Mouse (Mus musculus) heart, embryonic 10.5 days (tissue): ENCODE results near the gene Ldlrad3. TPM values are rescaled to one million over a fixed set of nuclear protein-coding genes. Genes with fewer than 3 reads are reported as not detected.
A peak's percentile ranks its signal among the peaks of the same experiment; 100 is the strongest.

ENCODE experiments used
- DNase-seq: peaks from one replicate; pipeline ENCODE4 v3.0.0-alpha.2; 2017; ENCODE audit warnings: low spot score
- H3K27ac ChIP-seq: fragments of 300-500 bp; sonication (generic); 2 replicates; pipeline ENCODE4 v1.5.1; 2016; ENCODE audit warnings: mild to moderate bottlenecking
- H3K27me3 ChIP-seq: fragments of 300-500 bp; sonication (generic); 2 replicates; pipeline ENCODE4 v1.6.1; 2016; ENCODE audit warnings: mild to moderate bottlenecking; ENCODE audit not compliant: poor library complexity, insufficient read depth, severe bottlenecking
- H3K36me3 ChIP-seq: fragments of 300-500 bp; sonication (generic); 2 replicates; pipeline ENCODE4 v1.6.1; 2016; ENCODE audit warnings: mild to moderate bottlenecking, moderate library complexity
- H3K4me1 ChIP-seq: fragments of 300-500 bp; sonication (generic); 2 replicates; pipeline ENCODE4 v1.6.1; 2016; ENCODE audit warnings: mild to moderate bottlenecking
- H3K4me3 ChIP-seq: fragments of 300-500 bp; sonication (generic); 2 replicates; pipeline ENCODE4 v1.5.1; 2016; ENCODE audit warnings: mild to moderate bottlenecking, moderate library complexity
- H3K9me3 ChIP-seq: fragments of 300-500 bp; sonication (generic); 2 replicates; pipeline ENCODE4 v1.6.1; 2016; ENCODE audit warnings: mild to moderate bottlenecking, moderate library complexity
- WGBS: fragments of 180-500 bp; shearing (Covaris S2); methylation state at CpG from one replicate; pipeline ENCODE4 v1.1.7; 2016; 5-methylcytosine and 5-hydroxymethylcytosine counted together
- polyA plus RNA-seq: library from polyadenylated mRNA; unstranded; fragments of >200 nt; fragmentation: Nextera tagmentation; extraction: Ambion mirVana; gene quantifications from 2 replicates; pipeline ENCODE4 v1.2.1, GENCODE M21; 2016

Ldlrad3 gene
- polyA plus RNA-seq, 1 experiment from 2014 or later: 27.5 TPM

GRCm38 (mm10) chr2:101978534-101979525 is 207.4 kb downstream of the Ldlrad3 start:
- H3K4me3 ChIP-seq: no peak overlapping the region
- no peaks in the 10 kb centered on the region for H3K27me3 ChIP-seq
- no peaks in the 10 kb centered on the region for H3K36me3 ChIP-seq
- no peak for DNase-seq
- H3K27ac ChIP-seq: peak overlapping the region; percentile 48; the same call in 1 of the 2 replicates
- H3K9me3 ChIP-seq: no peaks in the 10 kb centered on the region
- WGBS: 46% methylated on average over 21 of the region's 21 CpGs
- H3K4me1 ChIP-seq: peaks cover 49% of the 10 kb centered on the region

- DNase-seq: no peak
- Histone ChIP-seq H3K36me3 (no peaks in the 10 kb centered on the region), H3K27me3 (no peaks in the 10 kb centered on the region), H3K9me3 (no peaks in the 10 kb centered on the region), H3K4me1 (peaks cover 32% of the 10 kb centered on the region), H3K4me3 (no peak overlapping the region), H3K27ac (no peak overlapping the region)
- 77% methylated on average over 7 of the region's 7 CpGs for WGBS
Measured at GRCm38 (mm10) chr2:101976399-101977064, 209.7 kb downstream of the Ldlrad3 start.

GRCm38 (mm10) chr2:101973810-101974209 is 212.4 kb downstream of the Ldlrad3 start:
- WGBS: 86% methylated on average over 3 of the region's 3 CpGs

GRCm38 (mm10) chr2:101967601-101968000 is 218.6 kb downstream of the Ldlrad3 start:
- H3K27ac ChIP-seq: peak overlapping the region; percentile 59; the same call in 1 of the 2 replicates
- no peaks in the 10 kb centered on the region for H3K27me3 ChIP-seq
- no peak for DNase-seq
- no peaks in the 10 kb centered on the region for H3K36me3 ChIP-seq
- no peak overlapping the region for H3K4me3 ChIP-seq
- no peaks in the 10 kb centered on the region for H3K9me3 ChIP-seq
- H3K4me1 ChIP-seq: peaks cover 37% of the 10 kb centered on the region
- 52% methylated on average over 4 of the region's 4 CpGs for WGBS

More at GRCm38 (mm10) chr2:101973810-101974209, 212.4 kb downstream of the Ldlrad3 start:
- peaks cover 18% of the 10 kb centered on the region for H3K4me1 ChIP-seq
- no peak for DNase-seq
- no peaks in the 10 kb centered on the region for H3K9me3 ChIP-seq
- no peak overlapping the region for H3K27ac ChIP-seq
- no peak overlapping the region for H3K4me3 ChIP-seq
- no peaks in the 10 kb centered on the region for H3K27me3 ChIP-seq
- no peaks in the 10 kb centered on the region for H3K36me3 ChIP-seq

GRCm38 (mm10) chr2:101967152-101967551 is 219.0 kb downstream of the Ldlrad3 start:
- no peak overlapping the region for H3K4me3 ChIP-seq
- no peaks in the 10 kb centered on the region for H3K27me3 ChIP-seq
- H3K4me1 ChIP-seq: peaks cover 40% of the 10 kb centered on the region
- no peaks in the 10 kb centered on the region for H3K9me3 ChIP-seq
- H3K27ac ChIP-seq: peak overlapping the region; percentile 59; the same call in 1 of the 2 replicates
- 28% methylated on average over 7 of the region's 7 CpGs for WGBS
- H3K36me3 ChIP-seq: no peaks in the 10 kb centered on the region
- DNase-seq: peak; percentile 61

- no peaks in the 10 kb centered on the region for H3K9me3 ChIP-seq
- H3K36me3 ChIP-seq: no peaks in the 10 kb centered on the region
- H3K4me1 ChIP-seq: peaks cover 39% of the 10 kb centered on the region
- no peak for DNase-seq
- WGBS: 73% methylated on average over 4 of the region's 4 CpGs
- no peak overlapping the region for H3K27ac ChIP-seq
- no peaks in the 10 kb centered on the region for H3K27me3 ChIP-seq
- no peak overlapping the region for H3K4me3 ChIP-seq
Measured at GRCm38 (mm10) chr2:101966017-101966416, 220.2 kb downstream of the Ldlrad3 start.

- no peaks in the 10 kb centered on the region for H3K27me3 ChIP-seq
Measured at GRCm38 (mm10) chr2:101965515-101965914, 220.7 kb downstream of the Ldlrad3 start.

GRCm38 (mm10) chr2:101963367-101963766 is 222.8 kb downstream of the Ldlrad3 start:
- 79% methylated on average over 3 of the region's 3 CpGs for WGBS

More at GRCm38 (mm10) chr2:101965515-101965914, 220.7 kb downstream of the Ldlrad3 start:
- 35% methylated on average over 5 of the region's 5 CpGs for WGBS
- H3K36me3 ChIP-seq: no peaks in the 10 kb centered on the region
- H3K9me3 ChIP-seq: no peaks in the 10 kb centered on the region
- no peak overlapping the region for H3K27ac ChIP-seq
- peak; percentile 68 for DNase-seq
- H3K4me3 ChIP-seq: no peak overlapping the region
- H3K4me1 ChIP-seq: peaks cover 44% of the 10 kb centered on the region

GRCm38 (mm10) chr2:101962349-101962748 is 223.8 kb downstream of the Ldlrad3 start:
- H3K27ac ChIP-seq: no peak overlapping the region
- no peak overlapping the region for H3K4me3 ChIP-seq
- 71% methylated on average over 7 of the region's 7 CpGs for WGBS
- H3K9me3 ChIP-seq: no peaks in the 10 kb centered on the region
- peaks cover 38% of the 10 kb centered on the region for H3K4me1 ChIP-seq
- no peaks in the 10 kb centered on the region for H3K27me3 ChIP-seq
- no peak for DNase-seq
- H3K36me3 ChIP-seq: no peaks in the 10 kb centered on the region

More at GRCm38 (mm10) chr2:101963367-101963766, 222.8 kb downstream of the Ldlrad3 start:
- no peaks in the 10 kb centered on the region for H3K9me3 ChIP-seq
- H3K27ac ChIP-seq: no peak overlapping the region
- H3K27me3 ChIP-seq: no peaks in the 10 kb centered on the region
- no peaks in the 10 kb centered on the region for H3K36me3 ChIP-seq
- DNase-seq: no peak
- H3K4me3 ChIP-seq: no peak overlapping the region
- peaks cover 46% of the 10 kb centered on the region for H3K4me1 ChIP-seq

- H3K27ac ChIP-seq: no peak overlapping the region
- H3K4me3 ChIP-seq: no peak overlapping the region
- 87% methylated on average over 1 of the region's 1 CpGs for WGBS
- H3K4me1 ChIP-seq: peaks cover 33% of the 10 kb centered on the region
- no peaks in the 10 kb centered on the region for H3K36me3 ChIP-seq
- no peak for DNase-seq
- H3K27me3 ChIP-seq: no peaks in the 10 kb centered on the region
- no peaks in the 10 kb centered on the region for H3K9me3 ChIP-seq
Measured at GRCm38 (mm10) chr2:101961391-101961790, 224.8 kb downstream of the Ldlrad3 start.

- Histone ChIP-seq H3K4me1 (peaks cover 33% of the 10 kb centered on the region), H3K4me3 (no peak overlapping the region), H3K27me3 (no peaks in the 10 kb centered on the region), H3K9me3 (no peaks in the 10 kb centered on the region), H3K36me3 (no peaks in the 10 kb centered on the region), H3K27ac (no peak overlapping the region)
- no peak for DNase-seq
- WGBS: 62% methylated on average over 8 of the region's 8 CpGs
Measured at GRCm38 (mm10) chr2:101960658-101961057, 225.5 kb downstream of the Ldlrad3 start.

- peaks cover 20% of the 10 kb centered on the region for H3K4me1 ChIP-seq
- H3K4me3 ChIP-seq: no peak overlapping the region
- no peaks in the 10 kb centered on the region for H3K27me3 ChIP-seq
- DNase-seq: no peak
- H3K27ac ChIP-seq: no peak overlapping the region
- 66% methylated on average over 10 of the region's 10 CpGs for WGBS
- peaks cover 32% of the 10 kb centered on the region for H3K36me3 ChIP-seq
- H3K9me3 ChIP-seq: no peaks in the 10 kb centered on the region
Measured at GRCm38 (mm10) chr2:101956125-101956524, 230.1 kb downstream of the Ldlrad3 start.

- 91% methylated on average over 8 of the region's 8 CpGs for WGBS
- DNase-seq: no peak
- H3K4me1 ChIP-seq: peaks cover 11% of the 10 kb centered on the region
Measured at GRCm38 (mm10) chr2:101952951-101953361, 233.2 kb downstream of the Ldlrad3 start.

More at GRCm38 (mm10) chr2:101952951-101953361, 233.2 kb downstream of the Ldlrad3 start:
- no peak overlapping the region for H3K27ac ChIP-seq
- no peaks in the 10 kb centered on the region for H3K27me3 ChIP-seq
- H3K4me3 ChIP-seq: no peak overlapping the region
- H3K36me3 ChIP-seq: peaks cover 32% of the 10 kb centered on the region
- H3K9me3 ChIP-seq: no peaks in the 10 kb centered on the region
